Mouse (Mus musculus) lung, postnatal 0 days (tissue): ENCODE data around the gene Csad. TPM values are rescaled to one million over a fixed set of nuclear protein-coding genes. Genes with fewer than 3 reads are reported as not detected.
A peak's percentile ranks its signal among the peaks of the same experiment; 100 is the strongest.

Experiments
- ATAC-seq: fragments of 200-750 bp; cut with Nextera tagmentation; 2 replicates; pipeline ENCODE4 v1.8.0; 2017; ENCODE audit warnings: moderate library complexity
- DNase-seq: peaks from one replicate; pipeline ENCODE4 v3.0.0-alpha.2; 2016; ENCODE audit warnings: low spot score
- H3K27ac ChIP-seq: fragments of 300-500 bp; sonication (generic); 2 replicates; pipeline ENCODE4 v1.5.1; 2014; ENCODE audit warnings: antibody characterized with exemption, mild to moderate bottlenecking, low read length, mixed read lengths
- H3K27me3 ChIP-seq: fragments of 300-500 bp; sonication (generic); replicated peaks from 2 replicates; pipeline ENCODE4 v1.6.1; 2014; ENCODE audit warnings: low read length, mixed read lengths; ENCODE audit not compliant: insufficient read depth
- H3K36me3 ChIP-seq: fragments of 300-500 bp; sonication (generic); 2 replicates; pipeline ENCODE4 v1.6.1; 2014; ENCODE audit warnings: low read length, mixed read lengths; ENCODE audit not compliant: insufficient read depth
- H3K4me1 ChIP-seq: fragments of 300-500 bp; sonication (generic); 2 replicates; pipeline ENCODE4 v1.6.1; 2014; ENCODE audit warnings: antibody characterized with exemption, low read depth, low read length, mixed read lengths; ENCODE audit not compliant: insufficient read depth
- H3K4me2 ChIP-seq: fragments of 300-500 bp; sonication (generic); replicated peaks from 2 replicates; pipeline ENCODE4 v1.6.1; 2014; ENCODE audit warnings: low read depth, mild to moderate bottlenecking, low read length, moderate library complexity, mixed read lengths
- H3K4me3 ChIP-seq: fragments of 300-500 bp; sonication (generic); 2 replicates; pipeline ENCODE4 v1.5.1; 2014; ENCODE audit warnings: low read depth, low read length
- H3K9ac ChIP-seq: fragments of 300-500 bp; sonication (generic); replicated peaks from 2 replicates; pipeline ENCODE4 v1.6.1; 2014; ENCODE audit warnings: low read depth, mild to moderate bottlenecking
- H3K9me3 ChIP-seq: fragments of 300-500 bp; sonication (generic); 2 replicates; pipeline ENCODE4 v1.6.1; 2016; ENCODE audit warnings: low read length, mixed read lengths
- CTCF ChIP-seq: IDR thresholded peaks from 2 replicates; pipeline ENCODE4 v1.5.1; 2016; ENCODE audit warnings: antibody characterized with exemption, mild to moderate bottlenecking
- EP300 ChIP-seq: IDR thresholded peaks from 2 replicates; pipeline ENCODE4 v1.6.1; 2016; ENCODE audit warnings: antibody characterized with exemption, mild to moderate bottlenecking, control low read depth
- WGBS: fragments of 180-500 bp; shearing (Covaris S2); extraction: QIAGEN DNeasy Blood & Tissue Kit; methylation state at CpG from one replicate; pipeline ENCODE4 v1.1.7; 2014; 5-methylcytosine and 5-hydroxymethylcytosine counted together
- polyA plus RNA-seq: library from polyadenylated mRNA; unstranded; fragments of >200 nt; fragmentation: Nextera tagmentation; extraction: Ambion mirVana; gene quantifications from 2 replicates; pipeline ENCODE4 v1.2.1, GENCODE M21; 2015

Csad gene
- polyA plus RNA-seq, 1 experiment from 2014 or later = 71.0 TPM

DNA sequence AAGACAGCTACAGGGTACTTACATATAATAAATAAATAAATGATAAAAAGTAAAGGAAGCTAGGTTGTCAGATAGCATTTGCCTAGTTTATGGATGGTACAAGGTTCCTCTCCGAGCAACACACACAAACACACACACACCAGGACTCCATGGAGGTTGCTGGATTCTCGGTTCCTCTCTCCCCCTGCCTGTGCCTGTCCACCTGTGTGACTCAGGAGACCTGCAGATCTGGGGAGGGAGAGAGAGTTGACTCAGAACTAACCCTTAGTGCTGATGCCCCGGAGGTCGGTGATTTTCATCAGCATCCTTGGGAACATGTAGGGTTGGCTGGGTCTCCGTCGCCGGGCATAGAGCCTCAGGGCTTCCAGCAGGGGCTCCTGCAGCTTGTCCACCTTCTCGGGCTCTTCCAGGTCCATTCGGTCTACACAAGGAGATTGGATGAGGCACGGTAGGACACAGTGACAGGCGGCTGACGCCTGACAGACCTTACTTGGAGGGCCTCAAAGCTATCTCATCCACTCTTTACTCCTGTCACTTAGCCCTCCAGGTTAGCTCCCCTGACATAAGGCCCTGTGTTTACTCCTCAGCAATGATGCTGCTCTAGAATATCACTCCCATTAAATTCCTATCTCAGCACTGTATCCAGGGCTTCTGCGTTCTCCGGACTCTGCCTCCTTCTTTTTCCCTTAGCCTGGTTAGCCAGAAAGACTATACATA is 34.2 kb upstream of the Csad start:
- Histone ChIP-seq H3K4me1 (peaks cover 26% of the 10 kb centered on the region), H3K4me2 (no peak overlapping the region), H3K36me3 (peaks cover 21% of the 10 kb centered on the region; the same call in 1 of the 2 replicates), H3K9me3 (no peaks in the 10 kb centered on the region), H3K9ac (no peak overlapping the region), H3K4me3 (no peak overlapping the region), H3K27me3 (no peaks in the 10 kb centered on the region), H3K27ac (no peak overlapping the region)
- no peak for TF ChIP-seq EP300
- no peak for TF ChIP-seq CTCF
- ATAC-seq = no peak
- 87% methylated on average over 14 of the region's 14 CpGs for WGBS
- DNase-seq = no peak

DNA sequence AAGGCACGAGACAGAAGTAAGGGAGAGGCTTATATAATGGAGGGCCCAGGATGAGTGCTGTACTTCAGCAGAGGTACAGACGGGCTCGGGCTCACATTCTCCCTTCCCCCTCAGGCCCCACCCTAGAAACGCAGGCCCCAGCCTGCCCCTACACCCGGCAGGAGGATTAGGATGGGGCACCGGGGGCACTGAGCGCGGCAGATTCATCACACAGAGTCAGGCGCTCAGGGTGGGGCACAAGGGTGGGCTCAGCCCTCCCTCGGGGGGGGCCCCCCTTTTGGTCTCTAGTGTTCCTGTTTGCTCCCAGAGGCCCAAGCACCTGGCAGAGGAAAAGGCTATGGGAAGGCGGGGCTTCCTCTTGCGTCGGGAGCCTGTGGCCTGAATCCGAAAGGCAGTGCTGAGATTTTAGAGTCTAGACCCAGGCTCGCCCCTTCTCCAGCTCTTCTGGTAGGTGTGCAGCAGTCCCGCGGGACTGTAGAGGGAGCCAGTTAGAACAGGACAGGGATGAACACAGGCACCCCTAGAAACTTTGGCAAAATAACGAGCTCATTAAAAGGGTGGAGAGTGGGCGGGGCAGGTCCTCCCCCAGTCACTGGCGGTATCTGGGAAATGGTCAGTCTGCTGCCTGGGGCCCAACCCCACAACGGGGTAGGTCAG is 31.0 kb upstream of the Csad start:
- DNase-seq (peak; percentile 79), ATAC-seq (peak; percentile 84)
- H3K9me3 ChIP-seq = no peaks in the 10 kb centered on the region
- peak overlapping the region; percentile 35 for H3K4me2 ChIP-seq
- WGBS = 18% methylated on average over 19 of the region's 21 CpGs
- no peak overlapping the region for H3K4me3 ChIP-seq
- peaks cover 21% of the 10 kb centered on the region; the same call in 1 of the 2 replicates for H3K36me3 ChIP-seq
- H3K9ac ChIP-seq = peak overlapping the region; percentile 23; the same call in 1 of the 2 replicates
- H3K27me3 ChIP-seq = no peaks in the 10 kb centered on the region
- peak overlapping the region; percentile 82 for H3K27ac ChIP-seq
- TF ChIP-seq EP300 (no peak), CTCF (peak; percentile 24)
- peaks cover 9% of the 10 kb centered on the region for H3K4me1 ChIP-seq

DNA sequence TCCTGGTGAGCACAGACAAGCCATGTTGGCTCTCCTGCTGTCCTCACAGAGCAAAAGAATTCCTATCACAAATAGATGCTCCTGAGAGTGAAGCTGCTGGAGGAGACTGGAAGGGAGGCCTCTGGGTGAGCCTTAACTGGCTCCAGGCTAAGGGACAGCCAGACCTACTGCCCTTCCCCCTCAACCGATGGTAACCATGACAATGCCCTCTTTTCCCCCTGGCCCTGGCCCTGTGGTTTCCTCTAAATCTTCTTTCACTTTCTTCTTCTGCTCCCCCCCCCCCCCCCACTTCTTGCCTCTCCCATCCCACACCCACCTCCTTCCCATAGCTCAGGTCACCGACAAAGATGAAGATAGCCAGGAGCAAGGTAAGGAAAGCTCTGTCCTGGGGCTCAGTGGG is 29.4 kb upstream of the Csad start:
- 20% methylated on average over 2 of the region's 2 CpGs for WGBS
- Histone ChIP-seq H3K4me3 (no peak overlapping the region), H3K27ac (no peak overlapping the region), H3K4me1 (peaks cover 5% of the 10 kb centered on the region; the same call in 1 of the 2 replicates), H3K27me3 (no peaks in the 10 kb centered on the region), H3K36me3 (peaks cover 12% of the 10 kb centered on the region; the same call in 1 of the 2 replicates), H3K9me3 (no peaks in the 10 kb centered on the region), H3K9ac (no peak overlapping the region), H3K4me2 (no peak overlapping the region)
- DNase-seq = no peak
- no peak for TF ChIP-seq CTCF
- TF ChIP-seq EP300 = no peak
- no peak for ATAC-seq

DNA sequence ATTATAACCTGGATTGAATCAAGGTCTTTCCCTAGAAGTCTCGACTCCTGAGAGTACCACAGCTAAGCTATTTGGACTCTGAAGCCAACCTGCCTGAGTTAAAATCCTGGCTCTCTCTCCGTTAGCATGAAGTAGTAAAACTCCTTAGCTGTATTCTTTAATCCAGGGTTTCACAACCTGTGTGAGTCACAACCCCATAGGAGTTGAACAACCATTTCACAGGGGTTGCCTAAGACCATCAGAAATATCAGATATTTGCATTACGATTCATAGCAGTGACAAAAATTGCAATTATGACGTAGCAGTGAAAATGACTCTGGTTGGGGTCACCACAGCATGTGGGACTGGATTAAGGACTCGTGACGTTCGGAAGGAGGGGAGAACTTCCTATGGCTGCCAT is 28.2 kb upstream of the Csad start:
- H3K4me1 ChIP-seq = peaks cover 5% of the 10 kb centered on the region; the same call in 1 of the 2 replicates
- no peak overlapping the region for H3K9ac ChIP-seq
- no peak for ATAC-seq
- no peak overlapping the region for H3K4me2 ChIP-seq
- WGBS = 70% methylated on average over 7 of the region's 7 CpGs
- H3K27me3 ChIP-seq = no peaks in the 10 kb centered on the region
- no peak overlapping the region for H3K4me3 ChIP-seq
- peak; percentile 50 for DNase-seq
- TF ChIP-seq CTCF = no peak
- no peak for TF ChIP-seq EP300
- H3K27ac ChIP-seq = no peak overlapping the region
- H3K9me3 ChIP-seq = no peaks in the 10 kb centered on the region
- 0 out of 2 replicates have a peak, but pooled peaks cover 6% of the 10 kb centered on the region for H3K36me3 ChIP-seq

DNA sequence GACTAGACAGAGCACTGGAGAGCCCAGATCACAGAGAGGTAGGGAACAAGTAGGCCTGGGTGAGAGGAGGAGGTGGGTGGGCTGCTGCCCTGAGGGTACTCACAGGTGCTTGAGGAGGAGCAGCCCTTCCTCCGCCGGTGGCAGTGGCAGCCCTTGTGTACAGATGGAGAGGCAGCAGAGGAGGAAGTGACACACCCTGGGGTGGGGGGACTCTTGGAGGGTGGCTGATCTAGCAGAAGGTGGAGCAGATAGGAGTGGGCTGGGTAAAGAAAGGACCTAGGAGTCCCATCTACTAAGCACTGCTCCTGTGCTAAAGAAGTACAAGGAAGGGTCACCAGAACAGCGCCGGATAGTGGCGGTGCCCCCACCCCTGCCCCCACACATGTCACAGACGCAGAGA is 27.2 kb upstream of the Csad start, which contains the start of gene Itgb7:
Itgb7 (minus strand) TSS at position 197 of the 400 bp plus-strand sequence.
- H3K4me3 ChIP-seq = no peak within 1 kb of the TSS
- 0 out of 2 replicates have a peak, but pooled peaks cover 6% of the 10 kb centered on the region for H3K36me3 ChIP-seq
- TF ChIP-seq CTCF = no peak
- no peak for TF ChIP-seq EP300
- H3K9ac ChIP-seq = no peak within 1 kb of the TSS
- no peaks in the 10 kb centered on the region for H3K27me3 ChIP-seq
- no peak within 1 kb of the TSS for H3K27ac ChIP-seq
- no peaks in the 10 kb centered on the region for H3K9me3 ChIP-seq
- no peak within 1 kb of the TSS for H3K4me2 ChIP-seq
- WGBS = 36% methylated on average over 6 of the region's 6 CpGs
- H3K4me1 ChIP-seq = peaks cover 5% of the 10 kb centered on the region; the same call in 1 of the 2 replicates
- ATAC-seq (peak; percentile 8; the same call in 1 of the 2 replicates), DNase-seq (no peak)
